Mouse (Mus musculus) G1E-ER4 (cell line): ENCODE data around the gene Ankle1. TPM values are rescaled to one million over a fixed set of nuclear protein-coding genes. Genes with fewer than 3 reads are reported as not detected.

Experiments
- GATA1 ChIP-seq: IDR thresholded peaks from one replicate; pipeline ENCODE4 v1.8.0; 2012; ENCODE audit warnings: low read length, inconsistent platforms
- polyA plus RNA-seq: library from polyadenylated mRNA; stranded (reverse); fragments of >175 nt; gene quantifications from 2 replicates; pipeline ENCODE4 v1.2.3, GENCODE M21; 2012

The Ankle1 gene
- polyA plus RNA-seq, 1 experiment: 50.9 TPM

- no peak for TF ChIP-seq GATA1
Measured at GRCm38 (mm10) chr8:71379008-71379407, 26.8 kb upstream of the Ankle1 start.

DNA sequence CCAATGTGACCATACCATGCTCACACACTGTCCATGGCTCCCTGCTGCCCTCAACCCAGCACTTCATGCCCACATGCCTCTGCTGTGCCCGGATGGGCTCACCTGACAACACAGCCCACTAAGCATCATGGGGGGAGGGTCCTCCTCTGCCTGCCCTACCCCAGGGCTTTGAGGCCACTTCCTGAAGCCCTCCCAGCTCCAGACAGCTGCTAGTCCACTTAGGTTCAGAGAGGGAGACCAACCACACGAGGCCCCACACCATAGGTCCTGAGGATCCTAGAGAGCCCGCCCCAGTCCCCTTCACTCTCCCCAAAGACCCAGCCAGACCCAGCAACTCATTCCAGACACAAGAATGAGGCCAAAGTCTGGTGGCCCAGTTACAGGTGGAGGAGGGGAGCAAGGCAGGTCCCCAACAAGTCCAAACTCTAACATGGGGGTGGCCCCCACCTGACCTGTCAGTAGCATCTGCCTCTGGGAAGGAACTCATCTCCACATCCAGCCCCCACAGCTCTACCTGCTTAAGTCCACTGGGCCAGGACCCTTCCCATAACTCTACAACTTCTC, 26.2 kb upstream of the Ankle1 start:
- TF ChIP-seq GATA1: no peak

DNA sequence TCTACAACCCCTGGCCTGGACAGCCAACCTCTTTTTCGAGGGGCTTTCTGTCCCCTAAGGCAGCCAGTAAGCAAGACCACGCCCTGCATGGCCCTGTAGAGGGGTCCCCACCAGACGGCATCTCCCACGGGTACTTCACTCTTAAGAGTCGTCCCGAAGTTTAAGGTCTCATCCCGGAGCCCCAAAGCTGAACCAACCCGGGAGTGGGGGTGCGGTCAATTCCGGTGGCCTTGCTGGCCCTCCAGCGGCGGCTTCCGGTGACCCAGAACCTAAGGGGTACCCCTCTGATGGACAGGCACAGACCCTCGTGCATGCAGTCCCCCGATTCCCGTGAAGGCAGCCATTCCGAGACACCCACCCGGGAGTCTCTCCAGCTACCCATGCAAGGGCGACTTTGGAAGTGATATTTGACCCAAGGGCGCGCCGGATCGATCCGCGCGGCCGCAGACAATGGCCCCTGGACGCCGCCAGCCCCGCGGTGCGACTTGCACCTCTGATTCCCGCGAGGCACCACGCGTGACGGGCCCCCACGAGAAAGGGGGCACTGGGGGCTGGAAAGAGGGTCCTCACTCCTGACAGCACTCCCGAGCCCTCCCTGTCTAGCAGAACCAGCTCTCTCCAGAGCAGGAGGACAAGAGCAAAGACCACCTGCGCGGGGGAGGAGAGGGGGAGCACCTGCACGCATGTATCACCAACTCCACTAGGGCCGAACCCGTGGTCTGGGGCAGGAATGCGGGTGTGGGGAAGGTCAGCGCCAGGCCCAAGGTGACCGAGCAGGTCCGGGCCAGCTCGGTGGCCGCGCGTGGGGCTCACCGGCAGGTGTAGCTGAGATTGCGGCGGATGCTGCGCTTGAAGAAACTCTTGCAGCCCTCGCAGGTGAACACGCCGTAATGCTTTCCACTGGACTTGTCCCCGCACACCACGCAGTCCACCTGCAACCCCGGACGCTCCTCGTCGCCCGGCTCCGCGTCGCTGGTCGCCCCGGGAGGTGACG, 25.3 kb upstream of the Ankle1 start:
- TF ChIP-seq GATA1: no peak

- TF ChIP-seq GATA1: no peak
Measured at GRCm38 (mm10) chr8:71381421-71381970, 24.3 kb upstream of the Ankle1 start, which contains the start of gene Nr2f6. Gene Nr2f6, minus strand, starts transcription at chr8:71381960.

GRCm38 (mm10) chr8:71381971-71382961, 23.5 kb upstream of the Ankle1 start:
- no peak for TF ChIP-seq GATA1

GRCm38 (mm10) chr8:71383396-71383795, 22.4 kb upstream of the Ankle1 start:
- TF ChIP-seq GATA1: no peak

DNA sequence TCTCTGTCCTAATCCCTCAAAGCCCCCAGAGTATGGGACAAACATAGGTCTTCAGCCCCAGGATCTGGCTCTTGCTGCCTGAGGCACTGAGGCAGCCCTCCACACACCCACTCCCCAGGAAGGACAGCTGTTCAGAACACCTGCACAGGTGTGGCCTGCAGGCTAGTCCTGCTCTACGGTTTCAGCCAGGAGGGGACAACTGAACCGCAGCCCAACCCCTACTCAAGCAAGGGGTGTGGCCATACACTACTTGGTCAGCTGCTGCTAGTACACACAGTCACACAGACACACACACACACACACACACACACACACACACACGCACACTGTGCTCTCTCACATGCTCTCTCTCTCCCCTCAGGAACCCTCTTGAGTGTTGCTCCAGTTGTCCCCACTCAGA, 21.9 kb upstream of the Ankle1 start:
- no peak for TF ChIP-seq GATA1

- no peak for TF ChIP-seq GATA1
Measured at GRCm38 (mm10) chr8:71385212-71385835, 20.5 kb upstream of the Ankle1 start.

DNA sequence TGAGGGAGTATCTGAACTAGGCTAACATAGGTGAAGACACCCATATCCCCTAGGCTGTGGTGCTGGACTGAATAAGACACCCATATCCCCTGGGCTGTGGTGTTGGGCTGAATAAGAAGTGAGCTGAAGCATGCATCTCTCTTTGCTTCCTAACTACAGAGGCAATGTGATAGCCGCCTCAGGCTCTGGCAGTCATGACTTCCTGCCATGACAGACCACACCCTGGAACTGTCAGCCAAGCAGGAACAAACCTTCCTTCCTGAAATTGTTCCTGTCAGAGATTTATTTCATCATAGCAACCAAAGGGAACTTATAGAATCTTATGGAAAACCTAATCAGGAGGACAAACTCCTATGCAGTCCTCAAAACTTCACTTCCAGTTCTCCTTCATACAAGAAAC, 17.5 kb upstream of the Ankle1 start:
- TF ChIP-seq GATA1: no peak

DNA sequence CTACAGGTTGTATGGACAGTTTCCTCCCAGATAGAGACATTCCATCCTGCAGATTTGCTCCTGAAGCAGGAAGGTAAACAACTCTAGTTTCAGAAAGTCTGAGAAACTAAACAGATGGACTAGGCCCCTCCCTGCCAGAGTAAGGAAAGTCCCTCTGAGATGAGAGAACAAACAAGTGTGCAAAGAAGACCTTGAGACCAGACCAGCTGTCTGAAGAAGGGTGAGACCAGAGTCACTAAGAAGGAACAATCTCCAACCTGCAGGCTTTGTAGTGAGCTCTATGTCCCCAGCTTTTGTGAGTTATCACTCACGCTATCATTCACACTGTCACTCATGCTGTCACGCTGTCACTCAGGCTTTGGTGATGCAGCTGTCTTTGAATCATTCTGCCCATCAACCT, 14.1 kb upstream of the Ankle1 start:
- TF ChIP-seq GATA1: no peak

- no peak for TF ChIP-seq GATA1
Measured at GRCm38 (mm10) chr8:71392391-71392790, 13.4 kb upstream of the Ankle1 start.

GRCm38 (mm10) chr8:71392871-71393270, 12.9 kb upstream of the Ankle1 start:
- no peak for TF ChIP-seq GATA1

- no peak for TF ChIP-seq GATA1
Measured at GRCm38 (mm10) chr8:71394481-71394880, 11.3 kb upstream of the Ankle1 start.

DNA sequence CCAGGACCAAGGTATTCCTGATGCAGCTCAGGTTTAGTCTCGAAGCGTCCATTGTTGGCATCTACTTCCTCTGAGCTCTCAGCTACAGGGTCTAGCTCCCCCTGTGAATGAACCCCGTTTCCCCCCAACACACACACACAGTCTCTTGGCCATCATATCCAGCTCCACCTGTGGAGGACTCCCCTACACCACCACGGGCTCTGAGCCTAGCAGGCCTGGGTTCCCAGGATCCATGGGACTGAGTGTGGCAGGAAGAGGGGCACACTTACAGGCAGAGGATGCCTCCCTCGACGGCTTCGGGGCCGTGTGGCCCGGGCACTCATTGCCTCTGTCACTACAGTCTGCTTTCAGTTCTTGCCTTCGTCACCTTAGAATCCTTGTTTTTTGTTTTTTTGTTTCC, 10.7 kb upstream of the Ankle1 start:
- no peak for TF ChIP-seq GATA1

GRCm38 (mm10) chr8:71395629-71396028, 10.2 kb upstream of the Ankle1 start, which contains the start of gene Ushbp1:
Gene Ushbp1, minus strand, starts transcription at chr8:71395802.
- TF ChIP-seq GATA1: no peak
